Mouse (Mus musculus): ENCODE data around the gene Tas2r135.

DNA sequence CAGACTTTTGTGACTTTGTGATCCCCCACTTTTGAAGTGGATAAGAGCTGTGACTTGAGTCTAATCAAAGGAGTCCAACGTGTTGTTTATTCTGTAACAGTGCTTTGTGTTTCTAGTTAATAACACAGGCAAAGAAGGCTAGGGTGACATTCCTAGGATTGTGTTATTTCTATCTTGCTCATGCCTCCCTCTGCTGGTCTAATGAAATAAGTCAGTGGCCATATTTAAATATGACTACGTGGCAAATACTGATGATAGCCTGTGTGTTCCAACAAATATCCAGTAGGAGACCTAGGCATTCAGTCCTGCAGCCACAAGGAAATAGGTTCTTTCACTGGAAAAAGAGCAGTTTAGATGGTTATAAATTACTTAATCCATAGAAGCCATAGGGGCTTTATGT is 28.3 kb downstream of the Tas2r135 start:
- TF ChIP-seq FLI1 (IDR thresholded peaks at IDR 0.05; ENCODE audit: low read length), result no peak
- TF ChIP-seq GATA1 (IDR thresholded peaks at IDR 0.05; ENCODE audit: borderline replicate concordance, low read length), result no peak
